Mouse (Mus musculus) cerebellum, postnatal 36 days (tissue): ENCODE measurements around the gene Casq1.

Experiments used
- DNase-seq, 2 experiments: peaks; one replicate each; pipeline ENCODE4 v3.0.0; 2021 to 2022; ENCODE audit warnings: mixed read lengths in 2 of 2

Casq1 gene

DNA sequence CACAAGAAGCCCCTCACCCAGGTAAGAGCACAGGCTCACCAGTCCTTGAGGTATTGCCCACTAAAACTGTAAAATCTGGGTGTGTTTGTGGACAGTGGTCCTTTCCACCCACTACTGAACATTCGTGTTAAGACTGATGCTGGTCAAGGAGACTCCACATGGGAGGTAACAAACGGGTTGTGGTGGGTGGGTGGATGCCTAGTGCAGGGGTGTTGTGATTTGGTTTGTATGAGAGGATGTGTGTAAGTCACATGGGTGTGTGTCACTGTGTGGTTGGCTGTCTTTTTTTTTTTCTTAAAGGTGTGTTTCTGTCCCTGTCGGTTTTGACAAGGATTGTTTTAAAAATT, 14.0 kb downstream of the Casq1 start:
- DNase-seq = peak; percentile 37 to 44

DNA sequence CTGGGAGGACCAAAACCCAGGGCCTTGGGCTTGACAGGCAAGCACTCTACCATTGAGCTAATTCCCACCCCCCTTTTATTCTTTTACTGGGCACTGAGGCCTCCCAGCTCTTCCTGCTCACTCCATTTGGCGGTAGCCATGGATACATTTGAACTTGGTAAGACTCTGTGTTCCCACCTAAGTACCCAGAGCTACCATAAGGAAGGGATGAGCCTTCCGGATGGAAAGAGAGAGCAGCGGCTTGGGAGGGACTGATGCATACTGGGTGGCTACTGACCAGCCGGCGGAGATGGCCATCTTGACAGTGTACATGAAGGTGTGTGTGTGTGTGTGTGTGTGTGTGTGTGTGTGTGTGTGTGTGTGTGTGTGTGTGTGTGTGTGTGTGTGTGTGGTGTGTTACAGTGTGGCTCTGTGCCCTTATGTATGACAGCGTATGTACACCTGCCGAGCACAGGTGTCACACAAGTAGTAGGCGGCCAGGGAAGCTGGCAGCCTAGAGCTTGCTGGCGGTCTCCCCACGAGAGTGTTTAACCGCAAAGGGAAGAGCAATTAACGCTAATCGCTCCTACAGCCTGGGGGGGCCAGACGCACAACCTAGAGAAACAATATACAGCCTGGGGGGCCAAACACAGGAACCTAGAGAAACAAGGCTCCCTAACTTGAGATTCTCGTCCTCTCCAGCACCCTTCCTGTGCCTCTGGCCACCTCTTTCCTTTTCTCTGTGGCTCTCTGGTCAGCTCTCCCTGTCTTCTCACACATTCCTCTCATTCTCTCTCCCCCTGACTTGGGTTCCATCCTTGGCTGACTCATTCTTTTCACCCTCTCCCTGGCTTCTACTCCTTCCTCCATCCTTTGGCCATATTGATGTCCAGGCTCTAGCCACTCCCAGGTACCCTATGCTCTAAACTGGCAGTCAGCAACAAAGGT, 14.6 kb downstream of the Casq1 start:
- peak; percentile 66 to 67 for DNase-seq

DNA sequence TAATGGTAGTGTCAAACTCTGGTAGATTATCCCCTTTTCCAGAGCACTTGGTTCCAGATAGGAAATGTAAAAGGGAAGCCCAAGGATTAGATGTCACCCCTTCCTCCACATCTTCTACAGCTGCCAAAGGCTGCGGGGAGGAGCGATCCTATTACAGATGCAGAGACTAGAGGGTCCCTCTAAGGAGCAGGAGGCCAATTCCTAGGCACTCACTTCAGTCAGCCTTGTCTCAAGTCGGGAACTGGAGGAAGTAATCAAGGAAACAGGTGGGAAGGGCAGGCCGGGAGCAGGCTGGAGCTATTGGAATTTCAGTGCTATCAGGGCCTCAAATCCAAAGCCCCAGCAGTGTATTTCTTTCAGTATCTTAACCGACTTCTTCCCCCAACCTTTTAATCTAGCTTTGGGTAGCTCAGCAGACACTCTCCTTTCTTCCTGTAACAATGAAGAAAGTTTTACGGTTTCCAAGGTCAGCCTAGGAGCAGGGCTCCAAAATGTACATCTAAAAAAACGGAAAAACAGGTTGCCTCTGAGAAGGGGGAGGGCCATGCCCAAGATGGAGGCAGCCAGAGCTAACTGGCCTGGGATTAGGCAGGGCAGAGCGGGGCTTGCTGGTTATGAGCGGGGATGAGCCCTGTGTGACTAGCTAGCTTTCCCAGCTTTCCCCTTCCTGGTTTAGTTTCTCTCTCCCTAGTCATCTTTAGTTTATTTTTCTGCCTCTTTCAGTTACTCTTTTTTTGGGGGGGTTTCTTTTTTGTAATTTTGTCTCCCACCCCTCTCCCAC, 15.4 kb downstream of the Casq1 start:
- peak; percentile 35 to 36 for DNase-seq

DNA sequence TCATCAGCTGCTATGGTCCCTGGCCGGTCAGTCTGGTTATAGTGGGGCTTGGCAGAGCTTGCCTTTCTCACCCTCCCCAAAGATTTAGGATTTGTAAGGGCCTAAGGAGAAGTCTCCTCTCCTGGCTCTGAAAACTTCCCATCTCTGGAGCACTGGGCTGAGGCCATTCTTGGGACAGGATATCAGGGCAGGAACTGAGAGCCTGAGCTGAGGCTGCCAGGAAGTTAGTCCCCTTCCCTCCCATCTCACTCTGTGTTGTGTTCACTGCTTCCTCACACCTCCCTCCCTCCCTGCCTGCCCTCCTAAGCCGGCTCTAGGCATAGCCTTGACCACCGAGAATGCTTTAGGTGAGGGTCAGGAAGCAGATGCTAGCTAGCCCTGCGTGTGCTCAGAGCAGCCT, 16.1 kb downstream of the Casq1 start:
- DNase-seq = peak in 1 of 2 experiments; percentile 36

DNA sequence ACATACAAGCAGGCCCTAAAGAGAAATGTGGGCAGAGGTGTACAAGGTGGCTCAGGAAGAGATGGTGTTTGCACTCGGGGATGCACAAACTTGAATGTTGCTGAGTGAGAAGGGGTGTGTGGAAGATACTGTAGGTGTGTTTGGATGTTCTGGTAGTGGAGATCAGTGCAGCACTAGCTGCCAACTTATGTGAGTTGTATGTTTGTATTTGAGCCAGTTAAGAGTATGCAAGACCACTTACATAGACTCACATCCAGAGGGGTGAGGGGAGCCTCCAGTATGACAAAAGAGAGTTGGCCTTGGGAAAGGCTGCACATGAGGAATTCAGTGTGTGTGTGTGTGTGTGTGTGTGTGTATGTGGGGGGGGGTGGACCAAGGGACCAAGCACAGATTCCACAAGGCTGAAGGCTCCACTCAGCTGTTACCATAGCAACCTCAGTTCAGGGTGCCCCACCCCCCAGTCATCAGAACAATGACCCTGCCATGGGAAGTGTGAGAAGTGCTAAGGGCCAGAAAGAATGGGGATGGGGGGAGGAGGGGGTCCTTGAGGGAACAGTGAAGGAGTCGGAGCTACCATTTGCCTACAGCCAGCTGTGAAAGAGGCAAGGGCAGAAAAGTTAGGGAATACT, 16.7 kb downstream of the Casq1 start:
- DNase-seq = peak; percentile 26 to 37

DNA sequence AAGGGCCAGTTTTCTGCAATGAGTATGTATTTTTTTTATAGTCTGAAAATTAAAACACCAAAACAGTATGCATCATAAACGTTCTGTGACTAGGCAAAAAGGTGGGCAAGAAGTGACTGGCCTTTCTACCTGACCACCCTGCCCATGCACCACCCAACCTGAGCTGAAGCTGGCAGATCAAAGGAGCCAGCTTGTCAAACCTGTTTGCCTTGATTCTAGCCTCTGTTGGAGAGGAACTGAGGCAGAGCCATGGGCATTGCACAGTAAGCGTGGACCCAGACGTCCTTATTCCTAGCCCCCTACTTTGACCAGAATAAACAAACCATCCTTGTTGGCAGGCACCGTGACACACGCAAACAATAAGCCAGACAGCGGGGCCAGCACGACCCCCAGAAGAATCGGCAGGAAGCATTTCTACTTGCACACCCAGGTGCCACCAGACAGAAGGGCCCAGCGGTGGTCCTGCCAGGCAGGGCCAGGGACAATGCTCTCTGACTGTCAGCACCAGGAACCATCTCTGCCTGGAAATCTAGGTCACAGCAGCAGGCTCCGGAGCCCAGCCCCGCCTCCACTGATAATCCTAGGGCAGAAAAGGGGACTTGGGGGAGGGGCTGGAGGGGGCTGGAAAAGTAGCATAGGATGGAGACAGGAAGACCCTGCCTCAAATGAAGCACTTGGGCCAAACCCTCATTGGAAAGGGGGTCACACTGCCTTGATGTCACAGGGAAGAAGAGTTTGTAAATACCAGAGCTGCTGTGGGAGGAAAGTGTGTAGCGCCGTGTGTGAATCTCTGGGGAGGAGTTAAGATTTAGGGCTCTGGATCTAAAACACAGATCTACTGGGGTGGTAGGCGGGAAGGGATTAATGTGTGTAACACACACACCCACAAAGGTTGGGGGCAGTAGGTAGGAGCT, 17.4 kb downstream of the Casq1 start:
- peak; percentile 82 to 84 for DNase-seq

DNA sequence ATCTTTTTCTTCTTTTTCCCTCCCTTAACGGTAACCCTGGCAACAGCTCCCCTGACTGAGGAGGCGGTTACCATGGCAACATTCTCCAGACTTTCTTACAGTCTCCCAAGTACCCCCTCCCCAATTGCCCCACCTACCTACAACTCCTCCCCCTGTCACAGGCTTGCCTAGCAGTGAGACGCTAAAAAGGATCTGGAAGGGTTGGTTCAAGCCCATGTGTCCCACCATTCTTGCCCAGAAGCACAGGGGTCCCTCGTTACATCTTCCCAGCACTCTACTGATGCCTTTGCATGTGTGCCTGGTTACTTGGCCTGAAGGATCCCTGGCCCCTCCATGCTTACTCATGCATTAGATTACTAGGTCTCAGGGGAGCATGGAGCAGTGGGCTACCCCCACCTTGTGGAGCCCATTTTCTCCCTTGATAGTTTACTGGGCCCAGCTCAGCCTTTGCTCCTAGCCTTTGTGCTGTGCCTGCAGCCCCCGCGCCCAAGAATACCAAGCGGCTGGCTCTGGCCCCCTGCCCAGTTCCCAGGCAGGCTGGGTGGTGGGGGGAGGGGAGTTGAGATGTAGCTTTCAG, 18.7 kb downstream of the Casq1 start:
- DNase-seq = peak; percentile 58 to 65

DNA sequence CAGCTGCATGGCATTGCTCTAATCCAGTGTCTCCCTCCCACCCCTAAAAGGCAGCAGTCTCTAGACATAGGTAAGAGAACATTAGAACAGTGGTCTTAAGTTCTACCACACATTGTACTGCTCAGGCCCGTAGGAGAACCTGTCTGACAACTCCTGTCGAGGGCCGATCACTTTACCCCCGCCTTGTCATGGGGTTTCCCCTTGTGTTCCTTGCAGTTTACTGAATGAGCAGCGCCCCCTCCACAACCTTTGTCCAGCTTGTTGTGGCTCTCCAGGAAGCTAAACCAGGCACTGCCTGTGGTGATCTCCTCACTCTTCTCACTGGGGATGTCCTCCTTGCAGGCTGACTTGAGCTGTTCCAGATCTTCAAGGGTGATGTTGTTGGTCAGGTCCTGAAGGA, 19.5 kb downstream of the Casq1 start:
- no peak for DNase-seq

DNA sequence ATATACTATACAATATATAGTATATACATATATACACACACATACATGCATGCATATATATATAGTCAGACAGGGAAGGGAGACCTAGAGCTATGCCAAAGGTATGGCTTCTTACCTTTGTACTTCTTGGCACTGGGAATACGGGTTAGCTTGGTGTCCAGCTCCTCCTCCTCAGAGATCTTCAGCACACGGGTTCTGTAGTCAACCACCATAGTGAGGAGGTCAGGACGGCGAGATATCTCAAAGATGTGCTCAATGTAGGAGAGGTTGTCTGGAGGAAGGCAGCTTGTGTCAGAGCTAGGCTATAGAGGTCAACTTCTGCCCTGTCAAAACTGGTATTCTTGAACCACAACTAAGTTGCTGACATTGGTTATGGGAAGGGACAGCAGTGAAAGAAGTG, 20.7 kb downstream of the Casq1 start:
- no peak for DNase-seq

DNA sequence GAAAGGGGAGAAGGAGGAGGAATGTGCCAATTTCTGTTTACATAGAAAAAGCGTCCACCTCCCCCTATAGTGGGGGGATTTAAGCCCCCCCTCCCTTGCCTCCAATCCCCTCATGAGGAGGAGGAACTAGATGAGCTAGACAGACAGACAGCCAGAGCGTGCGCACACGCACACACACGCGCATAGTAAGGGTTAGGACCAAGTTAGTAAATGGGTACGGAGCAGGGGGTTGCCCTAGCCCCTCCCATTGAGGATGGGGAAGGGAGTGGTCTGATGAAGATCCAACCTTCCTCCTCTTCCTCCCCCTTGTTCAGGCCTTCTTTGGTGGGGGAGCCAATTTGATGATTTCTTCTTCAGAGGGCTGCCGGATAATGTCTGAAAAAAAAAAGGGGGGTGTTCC, 21.4 kb downstream of the Casq1 start:
- no peak for DNase-seq

DNA sequence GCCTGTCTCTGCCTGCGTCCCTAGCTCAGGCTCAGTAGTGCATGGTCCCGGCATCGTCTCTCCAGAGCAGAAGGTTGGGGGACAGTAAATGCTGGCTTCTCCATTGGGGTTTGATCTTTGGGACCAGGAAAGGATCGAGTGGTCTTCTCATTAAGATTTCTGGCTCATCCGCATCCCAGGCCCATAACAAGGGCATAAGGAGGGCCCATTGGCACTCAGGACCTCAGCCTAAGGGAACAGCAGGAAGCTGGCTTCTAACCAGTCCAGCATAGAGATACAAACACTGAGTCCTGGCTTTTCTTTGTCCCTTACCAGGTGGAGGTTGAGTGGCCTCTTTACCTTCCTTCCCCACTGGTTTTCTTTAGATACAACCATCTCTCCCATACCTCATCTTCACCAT, 21.8 kb downstream of the Casq1 start:
- DNase-seq = peak; percentile 57 to 69

DNA sequence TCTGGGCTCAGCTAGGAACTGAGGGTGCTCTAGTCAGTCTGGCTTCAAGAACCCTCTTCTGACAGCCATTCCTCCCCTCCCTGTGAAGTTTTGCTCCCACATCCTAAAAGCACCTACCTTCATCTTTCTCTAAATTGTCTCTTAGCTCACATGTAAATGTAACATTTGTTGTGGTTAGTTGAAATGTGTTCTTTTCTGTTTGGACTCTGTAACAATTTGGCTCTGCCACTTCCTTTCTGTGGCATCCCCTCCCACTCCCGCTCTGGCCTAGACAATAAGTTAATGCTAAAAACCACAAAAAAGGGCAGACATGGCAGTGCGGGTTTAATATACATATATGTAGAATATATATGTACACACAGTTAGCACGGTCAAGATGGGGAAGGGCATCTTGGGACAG, 22.5 kb downstream of the Casq1 start:
- DNase-seq = no peak

DNA sequence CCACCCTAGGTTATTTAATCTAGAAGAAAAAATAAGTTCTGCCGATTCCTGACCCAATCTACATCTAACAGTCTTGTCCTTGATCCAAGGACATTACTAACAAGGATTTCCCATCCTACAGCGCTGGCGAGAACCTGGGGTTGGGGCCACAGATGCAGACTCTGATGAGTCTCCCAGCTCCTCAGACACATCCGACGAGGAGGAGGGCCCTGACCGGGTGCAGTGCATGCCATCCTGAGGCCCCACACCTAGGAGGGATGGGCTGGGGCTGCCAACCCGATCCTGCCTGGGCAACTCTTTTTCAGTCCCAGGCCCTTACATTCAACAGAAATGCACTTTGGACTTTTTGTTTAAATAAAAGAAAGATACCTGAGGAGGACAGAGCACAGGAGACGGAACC, 25.2 kb downstream of the Casq1 start:
- no peak for DNase-seq

DNA sequence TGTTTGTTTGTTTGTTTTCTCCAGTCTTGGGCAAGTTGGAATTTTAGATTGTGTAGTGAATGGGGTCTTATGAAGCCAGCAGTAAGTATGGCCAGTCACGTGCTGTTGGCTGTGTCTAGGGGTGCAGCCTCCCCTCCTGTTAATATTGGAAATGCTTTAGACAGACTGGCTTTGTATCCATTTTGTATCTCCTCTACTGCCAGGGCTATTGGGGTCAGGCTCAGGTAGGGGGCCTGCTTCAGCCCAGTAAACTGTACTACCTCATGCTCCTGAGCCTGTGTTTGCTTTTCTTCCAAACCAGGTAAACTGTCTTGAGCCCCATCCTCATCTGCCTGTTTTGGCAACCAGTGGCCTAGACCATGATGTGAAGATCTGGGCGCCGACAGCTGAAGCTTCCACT, 27.5 kb downstream of the Casq1 start:
- DNase-seq = peak in 1 of 2 experiments; percentile 25

DNA sequence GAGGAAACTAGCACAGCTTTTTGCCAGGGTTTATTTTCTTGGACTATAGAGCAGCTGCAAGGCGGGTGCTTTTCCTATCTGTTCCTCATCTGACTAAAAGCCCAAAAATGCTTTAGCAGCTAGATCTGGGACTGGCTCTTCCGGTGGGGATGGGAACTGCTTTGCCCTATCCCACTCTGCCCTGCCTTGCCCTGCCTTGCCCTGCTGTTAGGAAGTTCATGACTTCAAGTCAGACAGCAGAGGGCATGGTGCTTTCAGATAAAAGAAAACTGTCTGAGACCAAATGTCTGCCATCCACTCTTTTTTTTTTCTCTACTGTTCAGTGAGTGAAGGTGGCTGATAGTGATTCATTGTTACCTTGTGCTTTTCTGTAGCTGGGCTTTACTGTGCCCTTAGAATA, 28.1 kb downstream of the Casq1 start:
- no peak for DNase-seq

DNA sequence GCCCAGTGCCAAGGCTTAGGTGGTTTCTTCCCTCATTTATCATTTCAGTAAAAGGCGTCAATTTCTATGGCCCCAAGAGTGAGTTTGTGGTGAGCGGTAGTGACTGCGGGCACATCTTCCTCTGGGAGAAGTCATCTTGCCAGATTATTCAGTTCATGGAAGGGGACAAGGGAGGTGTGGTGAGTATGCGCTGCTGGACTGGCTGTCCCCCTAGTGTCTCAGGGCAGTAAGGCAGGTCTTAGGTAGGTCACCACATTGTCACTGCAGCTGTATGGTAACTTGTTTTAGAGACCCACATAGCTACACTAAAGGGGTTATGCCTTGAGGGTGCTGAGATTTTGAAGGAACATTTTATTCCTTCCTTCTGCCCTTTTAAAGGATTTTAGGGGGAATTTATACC, 30.8 kb downstream of the Casq1 start:
- peak; percentile 32 to 34 for DNase-seq

DNA sequence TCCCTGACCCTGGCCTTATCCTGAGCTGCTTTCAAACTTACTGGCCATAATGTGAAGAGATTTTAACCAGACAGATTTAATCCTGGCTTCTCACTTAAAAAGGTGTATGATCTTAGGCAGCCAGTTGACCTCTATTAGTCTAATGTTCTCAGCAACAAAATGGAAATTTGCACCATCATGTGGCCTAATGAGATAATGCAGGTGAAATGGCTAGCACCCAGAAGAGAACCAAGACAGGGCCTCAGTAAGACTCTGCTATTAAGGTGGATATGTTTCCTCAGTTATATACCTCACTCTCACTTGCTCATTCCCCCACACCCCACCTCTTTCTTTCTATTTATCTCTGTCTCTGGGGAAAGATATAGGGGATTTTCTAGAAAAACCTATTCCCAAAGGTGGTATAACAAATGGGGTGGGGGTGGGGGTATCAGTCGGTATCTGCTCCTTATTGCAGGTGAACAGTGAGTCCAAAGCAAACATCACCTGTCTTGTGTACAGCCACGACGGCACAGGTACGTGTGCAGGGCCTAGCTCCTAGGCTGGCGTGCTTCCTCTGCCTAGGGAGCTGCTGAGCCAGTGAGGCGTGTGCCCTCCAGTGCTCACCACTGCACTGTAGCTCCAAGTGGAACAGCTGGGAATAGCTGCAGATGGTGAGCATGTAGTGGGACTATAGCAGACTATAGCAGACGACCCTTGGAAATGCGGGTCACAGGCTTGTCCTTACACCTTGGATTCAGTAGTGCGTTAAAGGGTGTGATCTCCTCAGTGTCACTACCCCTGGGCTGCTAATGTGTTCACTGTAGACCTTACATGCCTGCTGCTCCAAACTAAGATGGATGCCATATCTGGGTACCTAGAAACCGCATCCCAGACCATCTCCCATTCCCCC, 33.0 kb downstream of the Casq1 start:
- no peak for DNase-seq

DNA sequence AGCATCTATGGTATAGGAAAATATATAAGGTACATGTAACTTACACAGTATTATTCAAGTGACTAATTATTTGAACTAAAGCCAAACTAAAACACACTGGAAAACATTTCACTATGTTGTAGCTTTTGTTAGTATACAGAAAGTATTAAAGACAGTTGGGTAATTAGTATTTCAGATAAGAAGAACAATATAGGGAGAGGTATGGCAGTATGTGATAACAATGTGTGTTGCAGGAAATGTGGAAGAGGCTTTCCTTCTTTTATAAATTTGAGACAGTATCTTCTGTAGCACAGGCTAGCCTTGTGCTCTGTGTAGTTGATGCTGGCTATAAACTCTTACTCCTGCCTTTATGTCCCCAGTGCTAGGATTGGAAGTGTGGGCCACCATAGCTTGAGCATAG, 35.8 kb downstream of the Casq1 start:
- DNase-seq = no peak

DNA sequence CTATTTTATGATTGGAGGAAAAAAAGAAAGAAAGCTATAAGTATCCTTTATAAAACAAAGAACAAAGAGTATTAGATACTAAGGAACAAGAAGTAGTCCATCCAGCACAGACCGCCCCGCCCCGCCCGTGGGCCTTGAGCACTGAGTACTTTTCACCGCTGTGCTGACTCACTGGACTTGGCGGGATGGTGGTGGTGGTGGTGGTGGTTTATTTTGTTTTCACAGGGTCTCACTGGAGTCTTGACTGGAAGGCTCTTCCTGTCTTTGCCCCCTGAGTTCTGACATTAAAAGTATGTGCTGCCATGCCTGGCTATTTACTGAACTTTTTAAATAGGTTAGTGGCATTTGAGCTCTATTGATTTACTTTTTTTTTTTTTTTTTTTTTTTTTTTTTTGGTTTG, 36.6 kb downstream of the Casq1 start:
- no peak for DNase-seq

DNA sequence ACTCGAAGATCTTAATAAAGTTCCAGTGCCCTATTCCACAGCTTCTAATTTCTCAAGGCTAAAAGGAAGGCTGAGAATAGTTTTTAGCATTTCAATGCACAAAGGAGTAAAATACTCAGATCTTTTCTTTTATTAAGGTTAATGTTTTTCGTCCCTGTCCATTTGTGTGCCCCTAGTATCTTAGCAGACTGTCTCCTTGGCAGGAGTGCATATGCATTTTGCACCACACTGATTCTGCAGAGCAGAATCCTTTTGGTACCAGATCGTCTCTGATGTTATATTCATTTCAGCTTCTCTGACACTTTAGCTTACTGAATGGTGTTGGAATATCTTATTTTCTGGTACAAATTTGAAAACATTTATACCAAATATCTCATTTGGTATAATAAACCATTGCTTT, 37.9 kb downstream of the Casq1 start:
- no peak for DNase-seq

DNA sequence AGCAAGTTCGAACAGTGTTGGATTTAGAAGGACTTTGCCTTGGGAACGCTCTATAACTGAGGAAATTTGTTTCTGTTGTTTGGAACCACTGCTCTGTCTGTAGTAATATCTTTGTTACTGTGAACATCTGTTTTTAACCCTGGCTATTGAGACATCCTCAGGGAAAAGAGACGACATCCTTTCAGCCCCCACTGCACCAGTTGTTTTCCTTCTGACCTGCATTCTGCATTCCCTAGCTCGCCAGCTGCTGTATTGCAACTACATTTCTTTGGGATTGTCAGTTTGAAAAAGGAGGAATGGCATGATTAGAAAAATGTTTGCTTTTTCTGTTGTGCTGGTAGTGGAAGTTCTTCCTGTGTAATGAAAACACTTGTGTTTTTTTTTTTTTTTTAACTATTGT, 38.8 kb downstream of the Casq1 start:
- DNase-seq = no peak
